Mouse (Mus musculus) brain, embryonic 14.5 days (tissue): ENCODE measurements around the gene Spin1.

ENCODE experiments used
- CTCF ChIP-seq: fragments of 200-500 bp; IDR thresholded peaks from 2 replicates; pipeline ENCODE4 v1.5.1; 2012; ENCODE audit warnings: inconsistent platforms, mild to moderate bottlenecking, moderate library complexity, borderline replicate concordance; ENCODE audit not compliant: insufficient read depth, insufficient read length; ENCODE audit errors: extremely low read depth
- POLR2A ChIP-seq: fragments of 200-500 bp; IDR thresholded peaks from 2 replicates; pipeline ENCODE4 v1.6.1; 2012; ENCODE audit warnings: mild to moderate bottlenecking, inconsistent platforms, borderline replicate concordance; ENCODE audit not compliant: poor library complexity, insufficient read depth, insufficient read length, severe bottlenecking; ENCODE audit errors: extremely low read depth

GRCm38 (mm10) chr13:51085941-51086340 is 14.7 kb upstream of the Spin1 start:
- TF ChIP-seq CTCF (no peak), POLR2A (no peak)
